Mouse (Mus musculus) lung, adult 2 months (tissue): Measurements from ENCODE around the gene Sun1.

Experiments
- CTCF ChIP-seq: fragments of 200-500 bp; IDR thresholded peaks from 2 replicates; pipeline ENCODE4 v1.5.1; 2011; ENCODE audit warnings: mild to moderate bottlenecking, low read length, control low read depth; ENCODE audit not compliant: insufficient read depth
- POLR2A ChIP-seq: fragments of 200-500 bp; IDR thresholded peaks from 2 replicates; pipeline ENCODE4 v1.6.1; 2011; ENCODE audit warnings: low read depth, mild to moderate bottlenecking, control low read depth, low read length, borderline replicate concordance; ENCODE audit errors: extremely low read depth

GRCm38 (mm10) chr5:139209685-139210026, 9.2 kb downstream of the Sun1 start:
- no peak for TF ChIP-seq POLR2A
- no peak for TF ChIP-seq CTCF
